Mouse (Mus musculus) stomach, embryonic 15.5 days (tissue): ENCODE data around the gene Slc4a10. TPM values are rescaled to one million over a fixed set of nuclear protein-coding genes. Genes with fewer than 3 reads are reported as not detected.

Source experiments
- ATAC-seq: fragments of 200-750 bp; cut with Nextera tagmentation; 2 replicates; pipeline ENCODE4 v1.8.0; 2017; ENCODE audit warnings: low read depth, moderate number of reproducible peaks, moderate TSS enrichment; ENCODE audit not compliant: insufficient read depth, low FRiP score
- H3K27ac ChIP-seq: fragments of 300-500 bp; sonication (generic); 2 replicates; pipeline ENCODE4 v1.5.1; 2015; ENCODE audit warnings: mild to moderate bottlenecking, inconsistent platforms
- H3K27me3 ChIP-seq: fragments of 300-500 bp; sonication (generic); replicated peaks from 2 replicates; pipeline ENCODE4 v1.6.1; 2015; ENCODE audit warnings: inconsistent platforms
- H3K36me3 ChIP-seq: fragments of 300-500 bp; sonication (generic); 2 replicates; pipeline ENCODE4 v1.6.1; 2015; ENCODE audit warnings: inconsistent platforms
- H3K4me1 ChIP-seq: fragments of 300-500 bp; sonication (generic); 2 replicates; pipeline ENCODE4 v1.6.1; 2015; ENCODE audit warnings: inconsistent platforms
- H3K4me2 ChIP-seq: fragments of 300-500 bp; sonication (generic); 2 replicates; pipeline ENCODE4 v1.6.1; 2015; ENCODE audit warnings: mild to moderate bottlenecking, inconsistent platforms
- H3K4me3 ChIP-seq: fragments of 300-500 bp; sonication (generic); replicated peaks from 2 replicates; pipeline ENCODE4 v1.5.1; 2015; ENCODE audit warnings: inconsistent platforms
- H3K9ac ChIP-seq: fragments of 300-500 bp; sonication (generic); 2 replicates; pipeline ENCODE4 v1.6.1; 2015; ENCODE audit warnings: inconsistent platforms
- H3K9me3 ChIP-seq: fragments of 300-500 bp; sonication (generic); 2 replicates; pipeline ENCODE4 v1.6.1; 2016; ENCODE audit warnings: inconsistent platforms
- WGBS: fragments of 180-500 bp; shearing (Covaris S2); methylation state at CpG from one replicate; pipeline ENCODE4 v1.1.7; 2015; 5-methylcytosine and 5-hydroxymethylcytosine counted together
- polyA plus RNA-seq: library from polyadenylated mRNA; unstranded; fragments of >200 nt; fragmentation: Nextera tagmentation; extraction: Ambion mirVana; gene quantifications from 2 replicates; pipeline ENCODE4 v1.2.1, GENCODE M21; 2015

Slc4a10 gene
- polyA plus RNA-seq, 1 experiment from 2014 or later: 0.39 TPM

DNA sequence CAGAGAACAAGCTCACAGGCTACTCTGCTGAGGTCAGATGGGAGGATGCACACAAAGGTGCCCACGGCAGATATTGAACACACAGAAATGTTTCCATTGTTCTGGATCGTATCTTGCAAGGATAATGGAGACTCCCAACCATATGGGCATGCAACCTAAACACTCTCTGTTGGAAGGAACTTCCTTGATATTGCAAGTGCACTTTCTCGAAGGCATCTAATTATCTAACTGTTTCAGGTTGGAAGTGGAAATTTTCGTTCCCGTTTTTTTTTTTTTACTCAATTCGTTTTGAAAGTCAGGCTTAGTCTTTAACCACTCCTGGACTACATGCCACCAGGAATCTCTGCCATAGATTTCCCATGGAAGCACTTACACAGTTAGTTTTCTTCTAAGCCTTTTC, 314.6 kb downstream of the Slc4a10 start:
- Histone ChIP-seq H3K36me3 (no peaks in the 10 kb centered on the region), H3K9me3 (no peaks in the 10 kb centered on the region), H3K9ac (no peak overlapping the region), H3K4me1 (no peaks in the 10 kb centered on the region), H3K4me3 (no peak overlapping the region), H3K4me2 (no peak overlapping the region), H3K27me3 (no peaks in the 10 kb centered on the region), H3K27ac (no peak overlapping the region)
- WGBS: 84% methylated on average over 6 of the region's 6 CpGs
- no peak for ATAC-seq

DNA sequence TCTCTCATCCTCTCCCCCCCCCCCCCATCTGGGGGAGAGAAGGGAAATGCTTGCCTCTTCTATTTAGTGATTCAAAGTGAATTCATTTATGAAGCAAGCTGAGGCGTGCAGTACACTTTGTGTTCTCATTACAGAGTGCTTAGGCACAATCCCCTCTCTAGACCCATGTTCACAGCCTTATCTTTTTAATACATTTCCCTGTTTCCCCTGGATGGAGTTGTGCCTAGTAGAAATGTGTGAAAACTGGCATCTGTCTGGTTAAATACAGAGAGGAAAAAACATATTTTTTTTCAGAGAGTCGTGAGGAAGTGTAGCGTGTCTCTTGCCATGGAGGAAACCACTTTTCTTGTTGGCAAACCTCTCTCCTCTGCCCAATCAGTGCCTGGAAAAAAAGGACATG, 315.3 kb downstream of the Slc4a10 start:
- Histone ChIP-seq H3K9ac (no peak overlapping the region), H3K4me1 (no peaks in the 10 kb centered on the region), H3K27ac (no peak overlapping the region), H3K27me3 (no peaks in the 10 kb centered on the region), H3K9me3 (no peaks in the 10 kb centered on the region), H3K36me3 (no peaks in the 10 kb centered on the region), H3K4me3 (no peak overlapping the region), H3K4me2 (no peak overlapping the region)
- WGBS: 76% methylated on average over 3 of the region's 3 CpGs
- ATAC-seq: no peak

DNA sequence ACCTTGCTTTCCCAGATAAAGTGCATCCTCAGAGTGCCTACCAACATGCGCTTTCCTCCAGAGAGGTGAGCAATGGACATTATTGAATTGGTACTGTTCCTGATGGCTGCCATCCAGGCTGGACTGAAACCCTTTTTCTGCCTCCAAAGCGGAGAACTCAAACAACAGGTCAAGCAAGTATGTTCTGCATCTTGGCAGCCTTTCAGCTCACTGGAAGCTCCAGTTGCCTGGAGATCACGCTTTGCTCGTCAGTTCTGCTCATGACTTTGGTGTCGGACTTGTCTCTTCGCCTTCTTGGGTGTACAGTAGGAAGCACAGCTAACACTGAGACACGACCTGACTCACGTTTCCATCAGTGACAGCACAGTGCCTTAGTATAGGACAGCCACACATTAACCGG, 315.9 kb downstream of the Slc4a10 start:
- Histone ChIP-seq H3K9me3 (no peaks in the 10 kb centered on the region), H3K36me3 (no peaks in the 10 kb centered on the region), H3K27ac (no peak overlapping the region), H3K4me3 (no peak overlapping the region), H3K4me1 (no peaks in the 10 kb centered on the region), H3K9ac (no peak overlapping the region), H3K27me3 (no peaks in the 10 kb centered on the region), H3K4me2 (no peak overlapping the region)
- 89% methylated on average over 9 of the region's 9 CpGs for WGBS
- no peak for ATAC-seq

DNA sequence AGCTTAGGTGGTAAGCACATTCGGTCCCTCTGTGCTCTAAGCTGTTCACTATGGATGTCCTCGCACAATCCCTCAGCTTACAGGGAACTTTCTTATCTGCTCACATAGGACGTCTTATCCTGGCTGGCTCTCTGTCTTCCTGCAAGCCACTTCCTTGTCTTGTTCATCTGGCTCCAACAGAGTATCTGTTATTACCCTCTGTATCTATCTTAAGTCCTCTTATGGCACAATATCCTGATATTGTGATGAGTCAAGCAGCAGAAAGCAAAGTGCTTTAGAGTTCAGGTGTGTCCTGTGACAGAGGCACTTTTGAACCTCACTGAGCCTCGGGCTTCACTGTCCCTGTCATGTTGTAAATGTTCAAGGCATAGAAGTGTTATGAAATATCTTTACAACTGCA, 317.3 kb downstream of the Slc4a10 start:
- Histone ChIP-seq H3K4me1 (no peaks in the 10 kb centered on the region), H3K36me3 (no peaks in the 10 kb centered on the region), H3K27me3 (no peaks in the 10 kb centered on the region), H3K9ac (no peak overlapping the region), H3K4me2 (no peak overlapping the region), H3K9me3 (no peaks in the 10 kb centered on the region), H3K4me3 (no peak overlapping the region), H3K27ac (no peak overlapping the region)
- 74% methylated on average over 4 of the region's 4 CpGs for WGBS
- ATAC-seq: no peak

DNA sequence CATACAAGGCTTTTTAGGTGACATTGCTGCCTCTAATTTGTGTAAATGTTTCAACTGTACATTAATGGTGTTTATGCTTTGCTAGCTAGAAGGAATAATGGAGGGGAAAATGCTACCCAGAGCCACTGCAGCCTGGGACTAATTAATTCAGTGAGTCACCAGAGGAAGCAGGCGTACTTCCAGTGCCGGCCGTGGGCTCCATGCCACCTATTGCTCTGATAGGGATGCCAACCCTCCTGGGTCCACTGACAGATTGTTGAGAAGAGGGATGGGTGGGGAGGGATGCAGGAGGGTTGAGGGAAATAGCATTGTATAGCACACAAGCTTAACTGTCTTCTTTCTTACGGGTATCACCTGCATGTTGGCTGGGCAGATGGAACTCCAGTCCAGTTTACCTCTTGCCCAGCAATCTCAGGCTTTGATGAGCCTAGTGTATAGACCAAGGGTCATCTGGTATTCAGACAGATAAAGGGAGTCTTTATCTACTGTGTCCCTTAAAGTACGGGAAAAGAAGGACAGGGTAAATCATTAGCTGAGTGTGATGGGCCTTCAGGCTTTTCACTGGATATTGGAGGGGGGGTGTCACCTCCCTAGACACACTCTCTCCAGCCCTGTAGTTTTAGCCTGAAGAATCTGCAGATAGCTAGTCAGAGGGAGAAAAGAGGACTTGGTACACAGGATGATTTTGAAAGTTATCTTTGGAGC, 322.2 kb downstream of the Slc4a10 start:
- H3K36me3 ChIP-seq: no peaks in the 10 kb centered on the region
- no peak overlapping the region for H3K27ac ChIP-seq
- no peaks in the 10 kb centered on the region for H3K27me3 ChIP-seq
- no peak for ATAC-seq
- H3K9me3 ChIP-seq: no peaks in the 10 kb centered on the region
- no peak overlapping the region for H3K9ac ChIP-seq
- no peaks in the 10 kb centered on the region for H3K4me1 ChIP-seq
- H3K4me3 ChIP-seq: no peak overlapping the region
- WGBS: 70% methylated on average over 5 of the region's 5 CpGs
- no peak overlapping the region for H3K4me2 ChIP-seq

DNA sequence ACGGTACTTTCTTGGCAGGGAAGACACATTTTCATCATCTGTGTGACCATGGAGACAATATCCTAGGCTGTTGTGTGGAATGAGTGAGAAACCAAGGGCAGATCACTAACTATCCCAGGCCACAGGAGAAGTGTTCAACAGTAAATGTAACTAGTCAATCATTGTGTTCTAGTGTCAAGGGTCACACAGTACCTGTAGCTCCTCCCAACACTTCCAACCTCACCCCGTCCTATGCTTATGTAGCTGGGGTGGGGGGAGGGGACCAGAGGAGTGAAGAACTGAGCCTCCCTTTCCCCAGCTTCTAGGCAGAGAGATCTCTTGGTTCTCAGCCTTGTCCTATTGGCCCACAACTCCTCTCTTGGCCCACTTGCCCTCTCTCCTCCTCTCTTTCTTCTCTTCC, 323.8 kb downstream of the Slc4a10 start:
- 54% methylated on average over 2 of the region's 2 CpGs for WGBS
- Histone ChIP-seq H3K9me3 (no peaks in the 10 kb centered on the region), H3K4me3 (no peak overlapping the region), H3K27ac (no peak overlapping the region), H3K4me2 (no peak overlapping the region), H3K27me3 (no peaks in the 10 kb centered on the region), H3K4me1 (no peaks in the 10 kb centered on the region), H3K9ac (no peak overlapping the region), H3K36me3 (no peaks in the 10 kb centered on the region)
- ATAC-seq: no peak

DNA sequence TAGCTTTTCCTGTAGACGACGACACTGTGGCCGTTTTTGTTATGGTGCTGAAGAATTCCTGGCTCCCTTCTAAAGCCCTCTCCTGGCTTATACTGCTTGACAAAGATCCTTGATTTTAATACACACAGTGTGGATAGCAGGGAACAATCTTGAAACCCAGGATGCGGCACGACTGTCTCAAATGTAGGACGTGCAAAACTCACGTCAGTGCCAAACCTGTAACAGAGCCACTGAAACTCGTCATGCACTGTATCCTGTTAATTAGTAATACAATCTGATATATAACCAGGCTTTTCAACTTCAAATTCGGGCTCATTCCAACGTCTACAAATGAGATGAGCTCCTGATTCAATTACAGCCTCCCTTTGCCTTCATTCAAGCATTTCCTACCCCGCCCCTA, 327.4 kb downstream of the Slc4a10 start:
- Histone ChIP-seq H3K27ac (no peak overlapping the region), H3K9ac (no peak overlapping the region), H3K4me1 (no peaks in the 10 kb centered on the region), H3K27me3 (no peaks in the 10 kb centered on the region), H3K36me3 (no peaks in the 10 kb centered on the region), H3K4me3 (no peak overlapping the region), H3K9me3 (no peaks in the 10 kb centered on the region), H3K4me2 (no peak overlapping the region)
- ATAC-seq: no peak
- WGBS: 82% methylated on average over 11 of the region's 11 CpGs

Other genes starting within 250 kb of the Slc4a10 start
- 0.03 TPM in 1 of 2 replicates, not detected in the other for gene Tbr1, start 243.5 kb upstream of the Slc4a10 start, polyA plus RNA-seq